Mouse (Mus musculus) monocyte, adult 59 days (primary cell): Measurements from ENCODE around the gene Apobec4. TPM values are rescaled to one million over a fixed set of nuclear protein-coding genes. Genes with fewer than 3 reads are reported as not detected.

Experiments used
- total RNA-seq, 2 experiments: library from RNA; stranded (reverse); gene quantifications; one replicate each; pipeline ENCODE4 v1.2.4; 2023

The Apobec4 gene
- not detected for total RNA-seq

GRCm38 (mm10) chr1:152750312-152750965 lies at the start of gene Apobec4:
Gene Apobec4 (plus strand): TSS chr1:152750551.

DNA sequence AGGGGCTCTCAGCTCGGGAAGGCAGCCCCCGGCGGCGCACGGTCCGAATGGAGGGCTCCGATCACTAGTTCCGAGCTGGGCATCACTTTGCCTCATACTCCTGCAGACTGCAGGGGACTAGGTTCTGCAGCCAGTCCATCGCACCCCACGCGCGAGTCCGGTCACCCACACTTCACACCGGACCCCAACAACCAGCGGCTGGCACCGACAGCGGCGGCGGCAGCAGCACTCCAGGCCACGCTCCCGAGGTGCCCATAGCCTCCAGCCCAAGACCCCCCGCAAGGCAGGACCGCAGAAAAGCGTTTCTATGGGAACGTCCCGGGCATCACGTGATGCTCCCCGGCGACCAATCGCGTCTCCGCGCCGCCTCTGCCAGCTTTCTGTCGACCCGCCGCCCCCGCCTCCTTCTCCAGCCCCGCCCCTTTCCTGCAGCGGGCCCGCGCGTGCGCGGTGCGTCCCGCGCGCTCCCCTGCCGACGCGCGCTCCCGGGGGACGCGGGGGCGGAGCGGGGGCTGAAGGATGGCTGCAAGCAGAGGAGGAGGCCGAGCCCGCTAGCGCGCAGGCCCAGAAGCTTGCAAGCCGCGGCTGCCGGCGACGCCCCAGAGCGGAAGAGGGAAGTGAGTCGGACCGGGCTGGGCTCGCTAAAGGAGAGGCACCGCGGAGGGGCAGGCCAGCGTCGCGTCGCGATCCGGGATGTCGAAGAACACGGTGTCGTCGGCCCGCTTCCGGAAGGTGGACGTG lies 15.9 kb downstream of the Apobec4 start, which contains the start of the genes Rgl1 and Arpc5:
TSS of gene Rgl1 (minus strand) at position 320 of the 741 bp plus-strand sequence.
TSS of gene Arpc5 (plus strand) at position 511 of the 741 bp plus-strand sequence.

GRCm38 (mm10) chr1:152799897-152800296 lies 49.5 kb downstream of the Apobec4 start, which contains the start of gene Ncf2:
Gene Ncf2 (plus strand): TSS chr1:152800194.

Other genes with a start within 250 kb of the Apobec4 start
- gene Rgl1, start 15.8 kb downstream of the Apobec4 start, total RNA-seq = 100 to 1,000 TPM; 101 to 133 TPM
- 100 to 1,000 TPM; 371 to 389 TPM for gene Arpc5, start 16.0 kb downstream of the Apobec4 start, total RNA-seq
- gene Ncf2, start 49.6 kb downstream of the Apobec4 start, total RNA-seq = 100 to 1,000 TPM; 821 TPM
- gene Smg7, start 152.1 kb downstream of the Apobec4 start, total RNA-seq = 10 to 100 TPM; 63.0 to 65.4 TPM
- not detected for gene Nmnat2, start 204.4 kb downstream of the Apobec4 start, total RNA-seq